In genomic region chr11:98142545-98142944, GRCm38 (mm10) we compare ENCODE assay signal across 33 mouse cellular contexts. TPM values are rescaled to one million over a fixed set of nuclear protein-coding genes. Genes with fewer than 3 reads are reported as not detected.
A peak's percentile ranks its signal among the peaks of the same experiment; 100 is the strongest.
DNase-seq lines count a peak whose midpoint lies in the region; ATAC-seq and TF ChIP-seq lines count a peak whose summit lies in the region.
"Had no signal": no experiment of that assay in that cellular context is flagged by ENCODE, and none has a peak within 500 bp of the region (broad histone marks: within the 10 kb centered on the region; RNA-seq: fewer than 3 reads in every experiment).

No protein-coding gene starts in this region.

- ATAC-seq in liver, postnatal 0 days, result no peak
- ATAC-seq in liver, embryonic 12.5 days, result no peak
- peak; percentile 54; the same call in 1 of the 2 replicates for ATAC-seq in megakaryocyte progenitor cell, adult 5-6 weeks (replicated peaks; ENCODE audit: poor library complexity)
- no peak for ATAC-seq in erythroblast, adult 5-6 weeks (replicated peaks; ENCODE audit: low FRiP score, poor library complexity, severe bottlenecking)
- ATAC-seq: forebrain, embryonic 15.5 days; intestine, embryonic 16.5 days had no signal

- H3K4me3 ChIP-seq in liver, postnatal 0 days (ENCODE audit: low read depth, low read length), result no peak overlapping the region
- no peak overlapping the region for H3K4me3 ChIP-seq in liver, embryonic 12.5 days
- H3K4me3 ChIP-seq in gastrocnemius, adult 2 months, result no peak overlapping the region
- H3K4me3 ChIP-seq: embryonic facial prominence, embryonic 12.5 days; forebrain, embryonic 10.5 days; forebrain, embryonic 15.5 days; heart, adult 2 months; heart, embryonic 12.5 days; limb, embryonic 12.5 days; neural tube, embryonic 15.5 days had no signal

- no peak overlapping the region for H3K27ac ChIP-seq in liver, postnatal 0 days (ENCODE audit: low read depth)
- H3K27ac ChIP-seq in liver, embryonic 12.5 days, result no peak overlapping the region
- H3K27ac ChIP-seq in gastrocnemius, adult 2 months, result no peak overlapping the region
- H3K27ac ChIP-seq: embryonic facial prominence, embryonic 12.5 days; forebrain, embryonic 10.5 days; forebrain, embryonic 15.5 days; heart, adult 2 months; hindbrain, embryonic 14.5 days; limb, embryonic 12.5 days; neural tube, embryonic 15.5 days had no signal

- intact Hi-C loops in gastrocnemius, adult 2 months (cut with DNase I), result no loop called here

- H3K9me3 ChIP-seq in liver, postnatal 0 days (ENCODE audit: low read length), result no peaks in the 10 kb centered on the region
- H3K9me3 ChIP-seq in liver, embryonic 12.5 days (replicated peaks), result no peaks in the 10 kb centered on the region
- H3K9me3 ChIP-seq: embryonic facial prominence, embryonic 12.5 days; forebrain, embryonic 10.5 days; forebrain, embryonic 15.5 days; G1E; heart, embryonic 12.5 days; limb, embryonic 12.5 days; neural tube, embryonic 15.5 days had no signal

- no peaks in the 10 kb centered on the region for H3K36me3 ChIP-seq in liver, postnatal 0 days (replicated peaks; ENCODE audit: insufficient read depth, low read length)
- 0 out of 2 replicates have a peak, but pooled peaks cover 5% of the 10 kb centered on the region for H3K36me3 ChIP-seq in liver, embryonic 12.5 days
- H3K36me3 ChIP-seq: embryonic facial prominence, embryonic 12.5 days; forebrain, embryonic 15.5 days; heart, embryonic 12.5 days; neural tube, embryonic 15.5 days had no signal

- WGBS in liver, postnatal 0 days (ENCODE audit: insufficient replicate concordance), result 85% methylated on average over 2 of the region's 2 CpGs
- 61% methylated on average over 2 of the region's 2 CpGs for WGBS in liver, embryonic 12.5 days (ENCODE audit: insufficient replicate concordance)

- DNase-seq in liver, postnatal 0 days, result no peak
- DNase-seq in 416B (ENCODE audit: low read depth), result peak; percentile 63
- peak; percentile 26 for DNase-seq in CD4-positive helper T cell, adult 2 months (ENCODE audit: low read depth, low spot score)
- DNase-seq in gastrocnemius, adult 2 months, result no peak
- no peak for DNase-seq in right cerebral cortex, postnatal 36 days (ENCODE audit: low spot score in 2 of 2)
- DNase-seq: adrenal gland, postnatal 14 days; cerebellum, adult 11-12 months; cerebellum, adult 9-11 months; embryo, embryonic 11 days; gastrocnemius, postnatal 36 days; heart, adult 2 months; kidney, adult 9 months; kidney, postnatal 10 days; layer of hippocampus, adult 9-11 months; lung, adult 2 months; lung, postnatal 14 days; midbrain, embryonic 14.5 days; retina, postnatal 1 day; right cerebral cortex, postnatal 25 days; spleen, adult 18-20 months had no signal

- no peaks in the 10 kb centered on the region for H3K27me3 ChIP-seq in liver, postnatal 0 days (ENCODE audit: insufficient read depth, low read length)
- no peaks in the 10 kb centered on the region for H3K27me3 ChIP-seq in liver, embryonic 12.5 days (replicated peaks)
- H3K27me3 ChIP-seq: embryonic facial prominence, embryonic 12.5 days; forebrain, embryonic 15.5 days; heart, embryonic 12.5 days; limb, embryonic 12.5 days; neural tube, embryonic 15.5 days had no signal

- H3K4me2 ChIP-seq in liver, postnatal 0 days (ENCODE audit: low read depth, low read length), result no peak overlapping the region
- H3K4me2 ChIP-seq in liver, embryonic 12.5 days, result no peak overlapping the region
- H3K4me2 ChIP-seq: embryonic facial prominence, embryonic 12.5 days; forebrain, embryonic 15.5 days; heart, embryonic 12.5 days; hindbrain, embryonic 14.5 days; limb, embryonic 12.5 days; liver, embryonic 11.5 days; neural tube, embryonic 15.5 days had no signal

- TF ChIP-seq EP300 in liver, postnatal 0 days (IDR thresholded peaks at IDR 0.05; ENCODE audit: low read depth), result no peak

- peak; percentile 37; the same call in 1 of the 2 replicates for TF ChIP-seq CTCF in liver, postnatal 0 days (IDR thresholded peaks at IDR 0.05; ENCODE audit: low read depth)
- TF ChIP-seq CTCF in gastrocnemius, adult 2 months (IDR thresholded peaks at IDR 0.05), result no peak

- H3K9ac ChIP-seq in liver, postnatal 0 days (replicated peaks), result no peak overlapping the region
- no peak overlapping the region for H3K9ac ChIP-seq in liver, embryonic 12.5 days
- H3K9ac ChIP-seq: embryonic facial prominence, embryonic 12.5 days; forebrain, embryonic 15.5 days; heart, embryonic 12.5 days; hindbrain, embryonic 14.5 days; limb, embryonic 12.5 days; neural tube, embryonic 15.5 days had no signal

- peaks cover 3% of the 10 kb centered on the region for H3K4me1 ChIP-seq in liver, postnatal 0 days (ENCODE audit: insufficient read depth)
- peaks cover 14% of the 10 kb centered on the region for H3K4me1 ChIP-seq in liver, embryonic 12.5 days

RNA-seq across cellular contexts. Expression of gene Fbxl20, which starts 7.7 kb away (rescaled TPM):
- 4.9 and 6.3 TPM in 2 replicates for polyA plus RNA-seq in liver, postnatal 0 days (2015; fragmentation: Nextera tagmentation; extraction: Ambion mirVana)
- polyA plus RNA-seq in liver, embryonic 12.5 days (2016; fragmentation: Nextera tagmentation; extraction: Ambion mirVana), result 10.2 and 11.1 TPM in 2 replicates
- 6.2 and 7.4 TPM in 2 replicates for total RNA-seq in megakaryocyte progenitor cell, adult 5-6 weeks (2015)
- total RNA-seq in megakaryocyte progenitor cell, adult 5-6 weeks (2017), result 6.7 and 9.6 TPM in 2 replicates
- total RNA-seq in gastrocnemius, adult 2 months (2021), result 1 to 10 TPM; 8.2 to 9.7 TPM
- 9.6 and 10.2 TPM in 2 replicates for total RNA-seq in erythroblast, adult 5-6 weeks (2015; ENCODE audit: low replicate concordance)
- 14.0 and 22.7 TPM in 2 replicates for total RNA-seq in erythroblast, adult 5-6 weeks (2017; ENCODE audit: low replicate concordance)

RNA-seq across cellular contexts. Expression of gene Med1, which starts 50.5 kb away (rescaled TPM):
- polyA plus RNA-seq in liver, postnatal 0 days (2015; fragmentation: Nextera tagmentation; extraction: Ambion mirVana), result 15.0 and 16.2 TPM in 2 replicates
- polyA plus RNA-seq in liver, embryonic 12.5 days (2016; fragmentation: Nextera tagmentation; extraction: Ambion mirVana), result 40.5 and 41.8 TPM in 2 replicates
- total RNA-seq in megakaryocyte progenitor cell, adult 5-6 weeks (2015), result 86.9 and 89.2 TPM in 2 replicates
- 39.1 and 47.9 TPM in 2 replicates for total RNA-seq in megakaryocyte progenitor cell, adult 5-6 weeks (2017)
- total RNA-seq in gastrocnemius, adult 2 months (2021), result 10 to 100 TPM; 26.4 to 33.1 TPM
- 30.6 and 34.9 TPM in 2 replicates for total RNA-seq in erythroblast, adult 5-6 weeks (2015; ENCODE audit: low replicate concordance)
- total RNA-seq in erythroblast, adult 5-6 weeks (2017; ENCODE audit: low replicate concordance), result 19.5 and 24.0 TPM in 2 replicates

Comparison
In these comparisons a context has a peak if more than half of its experiments do, and no peak if none do; other contexts are left out.
1. DNase-seq: peak in 416B (single experiment) and CD4-positive helper T cell, adult 2 months (single experiment); none in liver, postnatal 0 days (single experiment), gastrocnemius, adult 2 months (single experiment) and right cerebral cortex, postnatal 36 days (0 of 2).